Mouse (Mus musculus): ENCODE measurements around the gene Depdc1b.
A peak's percentile ranks its signal among the peaks of the same experiment; 100 is the strongest.

Depdc1b gene

GRCm38 (mm10) chr13:108317414-108317813 lies 1.3 kb downstream of the Depdc1b start:
- no peak for DNase-seq (ENCODE audit: low read depth, low spot score)

- no peak for DNase-seq (ENCODE audit: low read depth, low spot score)
These were observed 2.9 kb downstream of the Depdc1b start for GRCm38 (mm10) chr13:108319028-108319427.

GRCm38 (mm10) chr13:108320216-108320615 lies 4.1 kb downstream of the Depdc1b start:
- DNase-seq (ENCODE audit: low read depth, low spot score) = no peak

GRCm38 (mm10) chr13:108322466-108322865 lies 6.3 kb downstream of the Depdc1b start:
- DNase-seq (ENCODE audit: low read depth, low spot score) = no peak

DNA sequence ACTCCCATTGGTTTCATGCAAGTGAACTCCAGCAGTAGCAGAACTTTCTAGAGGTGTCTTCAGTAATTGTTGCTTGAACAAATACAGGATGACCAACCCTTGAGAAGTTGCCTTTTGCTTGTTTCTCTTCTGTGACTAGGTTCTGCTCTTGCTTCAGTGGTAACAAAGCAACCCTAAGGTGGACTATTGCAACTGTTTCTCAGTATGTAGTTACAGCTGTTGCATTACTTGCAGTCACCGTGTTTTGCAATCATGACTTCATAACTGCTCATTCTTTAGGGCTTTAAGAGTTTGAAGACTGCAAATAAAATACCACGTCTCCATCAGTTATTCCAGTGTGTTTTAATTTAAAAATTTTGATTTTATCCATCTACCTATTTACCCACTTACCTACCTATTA lies 7.2 kb downstream of the Depdc1b start:
- no peak for DNase-seq (ENCODE audit: low read depth, low spot score)

DNA sequence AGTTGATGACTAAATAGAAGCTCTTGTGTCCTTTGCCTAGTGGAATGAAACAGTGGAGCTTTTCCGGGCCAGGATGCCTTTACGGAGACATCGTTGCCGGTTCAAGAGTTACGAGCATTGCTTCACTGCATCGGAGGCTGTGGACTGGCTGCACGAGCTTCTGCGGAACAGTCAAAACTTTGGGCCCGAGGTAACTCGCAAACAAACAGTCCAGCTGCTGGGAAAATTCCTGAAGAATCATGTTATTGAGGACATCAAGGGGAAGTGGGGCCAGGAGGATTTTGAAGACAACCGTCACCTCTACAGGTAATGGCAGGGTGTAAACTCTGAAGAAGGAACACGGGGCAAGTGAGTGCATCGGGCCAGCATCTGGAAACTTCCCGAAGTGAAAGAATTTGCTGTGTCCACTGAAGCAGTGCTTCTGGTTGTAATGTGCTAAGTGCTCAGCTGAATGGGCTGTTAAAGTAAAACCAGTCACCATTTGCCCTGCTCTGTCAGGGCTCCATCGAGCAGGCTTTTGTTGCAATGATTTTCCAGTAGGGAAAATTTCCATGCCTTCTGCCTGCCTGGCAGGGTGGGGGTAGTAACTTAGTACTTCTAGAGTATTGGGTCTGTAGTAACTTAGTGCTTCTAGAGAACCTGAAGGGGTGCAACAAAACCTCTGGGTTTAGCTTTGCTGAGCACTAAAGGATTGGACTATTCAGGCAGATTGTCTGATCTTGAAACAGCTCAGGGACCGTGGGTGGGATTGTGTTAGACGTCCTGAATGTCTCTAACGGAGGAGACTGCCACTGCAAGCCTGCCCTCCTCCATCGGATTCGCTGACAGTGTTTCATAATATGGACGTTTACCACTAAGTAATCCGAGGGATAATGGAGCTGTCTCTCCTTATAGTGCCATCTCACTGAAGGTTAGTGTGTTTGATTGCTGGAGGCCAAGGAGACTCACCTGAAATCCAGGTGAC lies 8.0 kb downstream of the Depdc1b start:
- no peak for DNase-seq (ENCODE audit: low read depth, low spot score)

- no peak for DNase-seq (ENCODE audit: low read depth, low spot score)
These were observed 9.7 kb downstream of the Depdc1b start for GRCm38 (mm10) chr13:108325871-108326270.

DNA sequence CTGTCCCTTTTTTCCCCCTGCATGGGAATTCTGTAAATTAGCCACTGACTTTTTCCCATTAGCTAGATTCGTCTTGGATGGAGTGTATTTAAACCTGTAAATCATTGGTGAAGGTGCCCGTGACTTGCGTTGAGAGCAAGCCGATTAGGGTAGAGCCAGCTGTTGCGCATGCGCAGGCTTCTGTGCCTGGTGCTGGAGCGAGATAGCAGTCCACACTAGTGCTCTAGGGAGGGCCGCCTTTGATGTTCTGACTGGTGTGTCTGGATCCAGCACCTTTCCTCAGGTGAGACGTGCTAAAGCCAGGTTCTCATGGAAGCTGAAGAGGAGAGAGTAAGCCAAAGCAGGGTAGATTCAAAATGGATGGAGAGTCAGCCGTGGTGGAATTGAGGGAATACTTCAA lies 10.2 kb downstream of the Depdc1b start:
- DNase-seq (ENCODE audit: low read depth, low spot score) = no peak

DNA sequence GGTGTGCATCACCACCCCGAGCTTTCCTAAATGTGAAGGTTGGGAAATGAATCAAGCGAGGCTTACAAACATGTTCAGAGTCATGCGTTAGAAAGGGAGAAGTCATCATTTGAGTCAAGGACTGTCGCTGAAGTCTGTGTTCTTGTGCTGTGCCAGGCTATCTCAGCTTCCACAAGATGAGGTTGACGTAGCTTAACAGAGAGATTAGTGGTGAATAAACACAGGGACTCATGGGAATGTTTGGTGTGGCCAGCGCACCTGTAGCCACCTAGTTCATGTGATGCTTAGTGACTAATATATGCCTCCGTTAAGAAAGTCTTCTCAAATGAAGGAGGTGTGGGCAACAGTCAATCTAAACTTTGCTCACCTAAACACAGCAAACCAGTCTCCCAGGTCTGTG lies 10.9 kb downstream of the Depdc1b start:
- no peak for DNase-seq (ENCODE audit: low read depth, low spot score)

GRCm38 (mm10) chr13:108328406-108329180 lies 12.5 kb downstream of the Depdc1b start:
- DNase-seq (ENCODE audit: low read depth, low spot score) = no peak

DNA sequence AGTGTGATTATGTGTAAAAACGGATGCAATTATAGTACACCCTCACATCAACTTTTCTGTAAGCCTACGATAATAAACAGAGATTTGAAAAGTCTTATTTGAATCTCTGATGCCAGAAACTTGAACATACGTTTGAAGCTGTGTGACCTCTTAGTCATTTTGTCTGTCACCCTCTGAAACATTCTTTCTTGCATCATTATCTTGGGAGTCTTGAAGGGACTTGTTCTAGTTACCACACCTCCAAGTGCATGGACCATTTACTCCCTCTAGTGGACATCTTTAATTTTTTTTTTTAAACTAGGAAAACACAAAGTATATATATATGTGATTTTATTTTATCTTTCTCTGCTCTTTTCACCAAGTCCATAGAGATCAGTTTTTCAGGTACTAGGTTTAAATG lies 13.6 kb downstream of the Depdc1b start:
- DNase-seq (ENCODE audit: low read depth, low spot score) = no peak

- no peak for DNase-seq (ENCODE audit: low read depth, low spot score)
These were observed 19.3 kb downstream of the Depdc1b start for GRCm38 (mm10) chr13:108335257-108336003.

DNA sequence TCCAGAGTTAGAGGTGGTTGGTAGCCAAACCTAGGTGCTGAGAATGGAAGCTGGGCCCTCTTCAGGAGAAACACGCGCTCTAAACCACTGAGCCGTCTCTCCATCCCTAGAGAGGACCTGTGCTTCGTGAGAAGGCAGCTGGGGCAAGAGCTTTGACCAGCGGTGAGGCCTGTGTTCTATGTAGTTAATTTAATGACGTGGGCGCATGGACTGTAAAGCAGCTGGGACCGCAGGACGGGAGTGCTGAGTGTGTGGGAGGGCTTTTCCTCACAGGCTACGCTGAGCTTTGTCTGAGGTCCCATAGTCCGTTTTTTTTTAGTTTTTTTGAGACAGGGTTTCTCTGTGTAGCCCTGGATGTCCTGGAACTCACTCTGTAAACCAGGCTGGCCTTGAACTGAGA lies 20.1 kb downstream of the Depdc1b start:
- DNase-seq (ENCODE audit: low read depth, low spot score) = no peak

GRCm38 (mm10) chr13:108337340-108337739 lies 21.2 kb downstream of the Depdc1b start:
- DNase-seq (ENCODE audit: low read depth, low spot score) = no peak

DNA sequence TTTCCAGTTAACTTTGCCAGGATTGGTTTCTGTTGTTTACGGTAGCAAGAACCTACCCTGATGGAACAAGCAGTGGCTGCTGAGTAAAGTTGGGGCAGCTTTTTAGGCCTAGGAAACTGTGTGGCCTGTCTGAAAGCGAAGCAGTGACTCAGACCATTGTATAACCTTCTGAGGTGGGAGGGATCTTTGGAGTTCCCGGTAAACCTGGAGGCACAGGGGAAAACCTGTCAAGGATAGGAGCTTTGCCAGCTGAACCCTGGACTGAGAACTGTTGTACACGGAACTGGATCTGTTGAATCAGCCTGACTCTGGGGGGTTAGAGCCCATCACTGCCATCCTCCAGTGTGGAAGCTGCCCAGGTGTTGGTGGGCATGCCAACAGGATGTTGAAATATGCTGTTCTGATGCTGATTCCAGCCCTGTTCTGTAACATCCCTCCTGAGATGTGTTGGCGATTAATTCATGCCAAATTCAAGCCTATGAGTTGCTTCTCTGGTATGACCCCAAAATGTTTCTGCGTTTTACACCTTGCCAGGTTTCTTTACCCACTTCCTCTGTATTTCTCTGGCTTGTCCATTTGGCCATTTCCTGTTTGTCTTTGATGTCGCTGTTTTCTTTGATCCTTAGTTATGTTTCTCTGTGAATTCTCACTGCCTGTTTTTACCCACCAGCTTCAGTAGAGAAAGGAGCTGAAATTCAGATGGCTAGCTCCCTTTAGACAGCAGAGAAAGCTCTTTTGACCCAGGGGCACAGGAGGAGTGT lies 22.1 kb downstream of the Depdc1b start:
- no peak for DNase-seq (ENCODE audit: low read depth, low spot score)

GRCm38 (mm10) chr13:108339907-108340596 lies 23.9 kb downstream of the Depdc1b start:
- DNase-seq (ENCODE audit: low read depth, low spot score) = no peak

DNA sequence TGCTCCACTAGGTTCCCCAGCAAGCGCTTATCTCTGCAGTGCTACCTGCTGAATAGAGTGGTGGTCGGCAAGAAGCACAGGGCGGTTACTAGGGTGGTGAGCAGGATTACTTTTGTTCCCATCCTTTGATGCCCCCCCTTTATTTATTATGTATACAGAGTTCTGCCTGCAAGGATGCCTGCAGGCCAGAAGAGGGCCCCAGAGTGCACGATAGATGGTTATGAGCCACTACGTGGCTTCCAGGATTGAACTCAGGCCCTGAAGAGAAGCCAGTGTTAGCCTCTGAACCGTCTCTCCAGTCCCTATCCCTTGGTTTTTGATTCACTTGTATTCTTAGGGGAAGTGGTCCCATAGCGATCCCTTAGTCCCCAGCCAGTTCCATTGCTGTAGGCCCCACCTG lies 25.5 kb downstream of the Depdc1b start:
- DNase-seq (ENCODE audit: low read depth, low spot score) = no peak

DNA sequence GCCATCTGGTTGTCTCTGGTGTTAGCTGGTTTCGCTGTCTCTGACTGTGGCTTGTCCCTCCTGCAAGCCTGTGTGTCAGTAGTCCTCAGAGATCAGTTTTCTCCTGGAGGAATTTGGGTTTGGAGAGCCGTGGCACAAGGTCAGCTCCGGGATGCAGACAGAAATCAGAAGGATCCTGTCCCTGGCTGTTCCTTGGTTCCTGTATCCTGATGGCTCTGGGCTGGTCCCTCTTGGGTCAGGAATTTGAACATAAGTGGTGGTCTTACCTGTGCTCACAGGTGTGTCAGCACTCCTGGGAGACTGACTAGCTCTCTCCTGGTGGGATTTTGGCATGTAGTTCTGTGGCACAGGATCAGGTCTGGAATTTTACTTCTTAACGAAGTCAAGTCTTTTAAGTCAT lies 29.6 kb downstream of the Depdc1b start:
- DNase-seq (ENCODE audit: low read depth, low spot score) = no peak

DNA sequence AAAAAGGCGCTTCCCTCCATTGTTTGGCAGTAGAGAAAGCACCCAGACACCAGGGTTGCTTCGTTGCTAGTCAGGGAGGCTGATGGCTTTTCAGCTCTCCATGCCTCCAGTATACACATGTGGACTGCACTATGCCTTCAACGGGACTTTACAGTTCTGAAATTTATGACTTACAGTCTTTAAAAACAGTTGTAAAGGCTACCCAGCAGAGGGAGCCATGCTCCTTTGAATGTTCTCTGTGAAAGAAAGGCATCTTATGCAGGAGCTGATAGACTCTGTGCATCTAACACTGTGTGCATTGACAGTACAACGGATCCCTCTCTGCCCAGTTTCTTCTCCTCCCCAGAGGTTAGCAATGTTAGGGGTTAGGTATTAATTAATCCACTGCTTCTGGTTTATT lies 30.9 kb downstream of the Depdc1b start:
- peak; percentile 63 for DNase-seq (ENCODE audit: low read depth, low spot score)

DNA sequence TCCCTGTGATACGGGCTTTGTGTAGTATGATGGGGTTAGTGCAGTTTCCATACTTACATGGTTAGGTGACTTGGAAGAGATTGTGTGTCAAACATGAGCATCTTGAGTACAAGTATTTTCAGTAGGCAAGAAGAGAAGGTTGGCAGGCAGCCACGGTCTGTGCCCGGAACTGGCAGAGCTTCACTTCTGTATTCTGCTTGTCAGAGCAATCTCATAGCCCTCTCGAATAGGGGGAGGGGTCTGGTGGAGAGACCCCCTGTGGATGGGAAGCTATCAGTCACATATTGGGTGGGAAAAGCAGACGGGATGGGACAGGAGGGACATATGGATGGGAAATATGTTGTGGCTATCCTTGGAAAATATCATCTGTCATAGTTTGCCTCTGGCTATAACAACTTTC lies 33.5 kb downstream of the Depdc1b start:
- DNase-seq (ENCODE audit: low read depth, low spot score) = no peak

DNA sequence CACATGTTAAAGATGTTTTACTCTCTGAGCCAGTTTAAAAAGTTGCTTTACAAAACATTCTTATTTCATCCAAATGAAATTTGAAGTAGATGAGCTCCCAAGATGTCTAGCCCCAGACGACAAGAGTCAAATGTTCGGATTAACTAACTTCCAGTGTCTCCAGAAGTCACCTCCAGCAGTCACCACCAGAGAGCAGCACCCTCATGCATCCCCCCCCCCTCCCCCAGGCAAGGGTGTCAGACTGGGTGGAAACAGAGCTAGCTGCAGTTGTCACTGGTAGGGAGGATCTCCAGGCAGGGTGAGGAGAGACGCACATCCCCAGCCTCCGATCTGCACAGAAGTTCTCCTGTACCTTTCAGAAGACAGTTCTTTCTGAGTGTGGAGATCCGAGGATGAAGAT lies 37.6 kb downstream of the Depdc1b start:
- DNase-seq (ENCODE audit: low read depth, low spot score) = no peak

All from telencephalon, adult 2 months (tissue).